Mouse (Mus musculus): ENCODE results near the gene Fgd6. TPM values are rescaled to one million over a fixed set of nuclear protein-coding genes. Genes with fewer than 3 reads are reported as not detected.

The Fgd6 gene
- total RNA-seq (2021) = 1 to 10 TPM; 2.1 to 3.6 TPM
- long read RNA-seq, experiment 1 = 0 reads
- long read RNA-seq, experiment 2, full-length matches to known transcripts = 2 of 4 reads
- long read RNA-seq, experiment 2, partial matches to known transcripts = 1 of 4 reads
- long read RNA-seq, experiment 2, other reads (novel, unspliced or antisense) = 1 of 4 reads

GRCm38 (mm10) chr10:94035658-94036374 lies at the start of gene Fgd6, which contains the start of gene Vezt:
Gene Fgd6, plus strand, starts transcription at chr10:94036001.
Gene Vezt, minus strand, starts transcription at chr10:94035817.
- peak; percentile 98 for DNase-seq (ENCODE audit: low spot score in 2 of 2)

- DNase-seq (ENCODE audit: low spot score in 2 of 2) = no peak
These were observed 41.7 kb upstream of the Fgd6 start for GRCm38 (mm10) chr10:93994136-93994535.

- no peak for DNase-seq (ENCODE audit: low spot score in 2 of 2)
These were observed 40.7 kb upstream of the Fgd6 start for GRCm38 (mm10) chr10:93995100-93995499.

- DNase-seq (ENCODE audit: low spot score in 2 of 2) = no peak
These were observed 36.4 kb upstream of the Fgd6 start for GRCm38 (mm10) chr10:93999357-93999756.

GRCm38 (mm10) chr10:94000223-94000622 lies 35.6 kb upstream of the Fgd6 start:
- no peak for DNase-seq (ENCODE audit: low spot score in 2 of 2)

- no peak for DNase-seq (ENCODE audit: low spot score in 2 of 2)
These were observed 27.4 kb upstream of the Fgd6 start for GRCm38 (mm10) chr10:94008356-94008755.

GRCm38 (mm10) chr10:94009991-94010679 lies 25.7 kb upstream of the Fgd6 start:
- DNase-seq (ENCODE audit: low spot score in 2 of 2) = no peak

GRCm38 (mm10) chr10:94011024-94011423 lies 24.8 kb upstream of the Fgd6 start:
- DNase-seq (ENCODE audit: low spot score in 2 of 2) = no peak

- DNase-seq (ENCODE audit: low spot score in 2 of 2) = peak in 1 of 2 experiments; percentile 45
These were observed 22.6 kb upstream of the Fgd6 start for GRCm38 (mm10) chr10:94013196-94013595.

- no peak for DNase-seq (ENCODE audit: low spot score in 2 of 2)
These were observed 21.6 kb upstream of the Fgd6 start for GRCm38 (mm10) chr10:94014200-94014599.

GRCm38 (mm10) chr10:94017455-94017854 lies 18.3 kb upstream of the Fgd6 start:
- DNase-seq (ENCODE audit: low spot score in 2 of 2) = no peak

- DNase-seq (ENCODE audit: low spot score in 2 of 2) = no peak
These were observed 15.2 kb upstream of the Fgd6 start for GRCm38 (mm10) chr10:94020587-94020986.

GRCm38 (mm10) chr10:94021059-94021458 lies 14.7 kb upstream of the Fgd6 start:
- DNase-seq (ENCODE audit: low spot score in 2 of 2) = no peak

- no peak for DNase-seq (ENCODE audit: low spot score in 2 of 2)
These were observed 10.7 kb upstream of the Fgd6 start for GRCm38 (mm10) chr10:94025079-94025478.

- no peak for DNase-seq (ENCODE audit: low spot score in 2 of 2)
These were observed 7.3 kb upstream of the Fgd6 start for GRCm38 (mm10) chr10:94028493-94028892.

- no peak for DNase-seq (ENCODE audit: low spot score in 2 of 2)
These were observed 4.6 kb upstream of the Fgd6 start for GRCm38 (mm10) chr10:94031164-94031563.

GRCm38 (mm10) chr10:94034876-94035657 lies 734 bp upstream of the Fgd6 start:
- peak; percentile 43 to 63 for DNase-seq (ENCODE audit: low spot score in 2 of 2)

GRCm38 (mm10) chr10:94036375-94036758 lies 566 bp downstream of the Fgd6 start:
- DNase-seq (ENCODE audit: low spot score in 2 of 2) = no peak

- DNase-seq (ENCODE audit: low spot score in 2 of 2) = no peak
These were observed 1.4 kb downstream of the Fgd6 start for GRCm38 (mm10) chr10:94037196-94037595.

GRCm38 (mm10) chr10:94037596-94037995 lies 1.8 kb downstream of the Fgd6 start:
- no peak for DNase-seq (ENCODE audit: low spot score in 2 of 2)
